Mouse (Mus musculus): ENCODE measurements around the gene Zic1. TPM values are rescaled to one million over a fixed set of nuclear protein-coding genes. Genes with fewer than 3 reads are reported as not detected.
A peak's percentile ranks its signal among the peaks of the same experiment; 100 is the strongest.

Gene Zic1
- polyA plus RNA-seq (2014; fragmentation: Nextera tagmentation; extraction: Ambion mirVana) = 17.3 and 17.9 TPM in 2 replicates

- H3K4me1 ChIP-seq (ENCODE audit: control insufficient read depth, insufficient read depth, low read length) = no peaks in the 10 kb centered on the region; the same call in 1 of the 2 replicates
- DNase-seq (ENCODE audit: low spot score) (peak; percentile 93), ATAC-seq (ENCODE audit: insufficient read depth, low FRiP score, low TSS enrichment) (peak; percentile 78)
- peak within 1 kb of the TSS; percentile 36 for H3K4me2 ChIP-seq (ENCODE audit: low read depth)
- H3K9ac ChIP-seq (ENCODE audit: low read length) = peak within 1 kb of the TSS; percentile 98
- H3K27ac ChIP-seq (ENCODE audit: low read depth, low read length) = peak within 1 kb of the TSS; percentile 99
- WGBS = under 1% methylated on average over 33 of the region's 33 CpGs
- H3K9me3 ChIP-seq (ENCODE audit: control insufficient read depth, low read length) = no peaks in the 10 kb centered on the region
- peak within 1 kb of the TSS; percentile 62 for H3K4me3 ChIP-seq (ENCODE audit: low read depth, low read length)
- no peaks in the 10 kb centered on the region for H3K36me3 ChIP-seq (ENCODE audit: control insufficient read depth, insufficient read depth, low read length)
- H3K27me3 ChIP-seq (ENCODE audit: control insufficient read depth, insufficient read depth, low read length) = peaks cover 66% of the 10 kb centered on the region
Measured at GRCm38 (mm10) chr9:91365664-91366063, at the start of gene Zic1. TSS of gene Zic1 (minus strand) at chr9:91365810.

GRCm38 (mm10) chr9:91414007-91414661 is 48.5 kb upstream of the Zic1 start:
- H3K36me3 ChIP-seq (ENCODE audit: control insufficient read depth, insufficient read depth, low read length) = no peaks in the 10 kb centered on the region
- peak; percentile 77 for DNase-seq (ENCODE audit: low spot score)
- WGBS = under 1% methylated on average over 12 of the region's 12 CpGs
- H3K27ac ChIP-seq (ENCODE audit: low read depth, low read length) = no peak overlapping the region
- H3K4me1 ChIP-seq (ENCODE audit: control insufficient read depth, insufficient read depth, low read length) = peaks cover 4% of the 10 kb centered on the region; the same call in 1 of the 2 replicates
- peaks cover 50% of the 10 kb centered on the region for H3K27me3 ChIP-seq (ENCODE audit: control insufficient read depth, insufficient read depth, low read length)
- H3K4me2 ChIP-seq (ENCODE audit: low read depth) = peak overlapping the region; percentile 14; the same call in 1 of the 2 replicates
- no peak overlapping the region for H3K9ac ChIP-seq (ENCODE audit: low read length)
- no peaks in the 10 kb centered on the region for H3K9me3 ChIP-seq (ENCODE audit: control insufficient read depth, low read length)
- no peak overlapping the region for H3K4me3 ChIP-seq (ENCODE audit: low read depth, low read length)
- ATAC-seq (ENCODE audit: insufficient read depth, low FRiP score, low TSS enrichment) = peak; percentile 69

GRCm38 (mm10) chr9:91409771-91410170 is 44.2 kb upstream of the Zic1 start:
- Histone ChIP-seq H3K36me3 (ENCODE audit: control insufficient read depth, insufficient read depth, low read length) (no peaks in the 10 kb centered on the region), H3K4me3 (ENCODE audit: low read depth, low read length) (no peak overlapping the region), H3K4me2 (ENCODE audit: low read depth) (peak overlapping the region; percentile 30; the same call in 1 of the 2 replicates), H3K9me3 (ENCODE audit: control insufficient read depth, low read length) (no peaks in the 10 kb centered on the region), H3K27me3 (ENCODE audit: control insufficient read depth, insufficient read depth, low read length) (peaks cover 58% of the 10 kb centered on the region), H3K9ac (ENCODE audit: low read length) (no peak overlapping the region), H3K27ac (ENCODE audit: low read depth, low read length) (no peak overlapping the region), H3K4me1 (ENCODE audit: control insufficient read depth, insufficient read depth, low read length) (peaks cover 4% of the 10 kb centered on the region; the same call in 1 of the 2 replicates)
- WGBS = 1% methylated on average over 3 of the region's 3 CpGs
- ATAC-seq (ENCODE audit: insufficient read depth, low FRiP score, low TSS enrichment) (no peak), DNase-seq (ENCODE audit: low spot score) (no peak)

GRCm38 (mm10) chr9:91406258-91406763 is 40.7 kb upstream of the Zic1 start:
- no peak overlapping the region for H3K27ac ChIP-seq (ENCODE audit: low read depth, low read length)
- no peak for DNase-seq (ENCODE audit: low spot score)
- peaks cover 85% of the 10 kb centered on the region for H3K27me3 ChIP-seq (ENCODE audit: control insufficient read depth, insufficient read depth, low read length)

GRCm38 (mm10) chr9:91405753-91406178 is 40.2 kb upstream of the Zic1 start:
- H3K9ac ChIP-seq (ENCODE audit: low read length) = peak overlapping the region; percentile 68

More at GRCm38 (mm10) chr9:91406258-91406763, 40.7 kb upstream of the Zic1 start:
- Histone ChIP-seq H3K4me1 (ENCODE audit: control insufficient read depth, insufficient read depth, low read length) (peaks cover 2% of the 10 kb centered on the region; the same call in 1 of the 2 replicates), H3K36me3 (ENCODE audit: control insufficient read depth, insufficient read depth, low read length) (no peaks in the 10 kb centered on the region), H3K9ac (ENCODE audit: low read length) (peak overlapping the region; percentile 68; the same call in 1 of the 2 replicates), H3K4me3 (ENCODE audit: low read depth, low read length) (peak overlapping the region; percentile 38), H3K4me2 (ENCODE audit: low read depth) (peak overlapping the region; percentile 46), H3K9me3 (ENCODE audit: control insufficient read depth, low read length) (no peaks in the 10 kb centered on the region)
- ATAC-seq (ENCODE audit: insufficient read depth, low FRiP score, low TSS enrichment) = no peak
- under 1% methylated on average over 6 of the region's 6 CpGs for WGBS

GRCm38 (mm10) chr9:91404905-91405752 is 39.5 kb upstream of the Zic1 start:
- Histone ChIP-seq H3K27me3 (ENCODE audit: control insufficient read depth, insufficient read depth, low read length) (peaks cover 88% of the 10 kb centered on the region), H3K27ac (ENCODE audit: low read depth, low read length) (peak overlapping the region; percentile 70), H3K4me3 (ENCODE audit: low read depth, low read length) (peak overlapping the region; percentile 38), H3K36me3 (ENCODE audit: control insufficient read depth, insufficient read depth, low read length) (no peaks in the 10 kb centered on the region), H3K4me1 (ENCODE audit: control insufficient read depth, insufficient read depth, low read length) (peaks cover 2% of the 10 kb centered on the region; the same call in 1 of the 2 replicates), H3K4me2 (ENCODE audit: low read depth) (peak overlapping the region; percentile 46), H3K9me3 (ENCODE audit: control insufficient read depth, low read length) (no peaks in the 10 kb centered on the region), H3K9ac (ENCODE audit: low read length) (peak overlapping the region; percentile 68)
- DNase-seq (ENCODE audit: low spot score) (peak; percentile 62), ATAC-seq (ENCODE audit: insufficient read depth, low FRiP score, low TSS enrichment) (no peak)
- under 1% methylated on average over 27 of the region's 27 CpGs for WGBS

More at GRCm38 (mm10) chr9:91405753-91406178, 40.2 kb upstream of the Zic1 start:
- Histone ChIP-seq H3K4me3 (ENCODE audit: low read depth, low read length) (peak overlapping the region; percentile 38), H3K4me1 (ENCODE audit: control insufficient read depth, insufficient read depth, low read length) (peaks cover 2% of the 10 kb centered on the region; the same call in 1 of the 2 replicates), H3K27me3 (ENCODE audit: control insufficient read depth, insufficient read depth, low read length) (peaks cover 88% of the 10 kb centered on the region), H3K4me2 (ENCODE audit: low read depth) (peak overlapping the region; percentile 46), H3K9me3 (ENCODE audit: control insufficient read depth, low read length) (no peaks in the 10 kb centered on the region), H3K36me3 (ENCODE audit: control insufficient read depth, insufficient read depth, low read length) (no peaks in the 10 kb centered on the region), H3K27ac (ENCODE audit: low read depth, low read length) (peak overlapping the region; percentile 70)
- ATAC-seq (ENCODE audit: insufficient read depth, low FRiP score, low TSS enrichment) (0 out of 2 replicates have a peak, but pooled peaks have one; percentile 32), DNase-seq (ENCODE audit: low spot score) (peak; percentile 67)
- WGBS = 0% methylated on average over 16 of the region's 16 CpGs

GRCm38 (mm10) chr9:91404229-91404628 is 38.6 kb upstream of the Zic1 start:
- Histone ChIP-seq H3K36me3 (ENCODE audit: control insufficient read depth, insufficient read depth, low read length) (no peaks in the 10 kb centered on the region), H3K27ac (ENCODE audit: low read depth, low read length) (no peak overlapping the region), H3K27me3 (ENCODE audit: control insufficient read depth, insufficient read depth, low read length) (peaks cover 87% of the 10 kb centered on the region), H3K9ac (ENCODE audit: low read length) (peak overlapping the region; percentile 68; the same call in 1 of the 2 replicates), H3K4me3 (ENCODE audit: low read depth, low read length) (peak overlapping the region; percentile 38), H3K9me3 (ENCODE audit: control insufficient read depth, low read length) (no peaks in the 10 kb centered on the region), H3K4me1 (ENCODE audit: control insufficient read depth, insufficient read depth, low read length) (peaks cover 2% of the 10 kb centered on the region; the same call in 1 of the 2 replicates), H3K4me2 (ENCODE audit: low read depth) (peak overlapping the region; percentile 46)
- 2% methylated on average over 13 of the region's 13 CpGs for WGBS
- ATAC-seq (ENCODE audit: insufficient read depth, low FRiP score, low TSS enrichment) (no peak), DNase-seq (ENCODE audit: low spot score) (peak; percentile 43)

GRCm38 (mm10) chr9:91401471-91401870 is 35.9 kb upstream of the Zic1 start:
- Histone ChIP-seq H3K4me2 (ENCODE audit: low read depth) (no peak overlapping the region), H3K36me3 (ENCODE audit: control insufficient read depth, insufficient read depth, low read length) (no peaks in the 10 kb centered on the region), H3K4me1 (ENCODE audit: control insufficient read depth, insufficient read depth, low read length) (peaks cover 2% of the 10 kb centered on the region; the same call in 1 of the 2 replicates), H3K9ac (ENCODE audit: low read length) (no peak overlapping the region), H3K27me3 (ENCODE audit: control insufficient read depth, insufficient read depth, low read length) (peaks cover 95% of the 10 kb centered on the region), H3K9me3 (ENCODE audit: control insufficient read depth, low read length) (no peaks in the 10 kb centered on the region), H3K4me3 (ENCODE audit: low read depth, low read length) (no peak overlapping the region), H3K27ac (ENCODE audit: low read depth, low read length) (no peak overlapping the region)
- DNase-seq (ENCODE audit: low spot score) = no peak
- ATAC-seq (ENCODE audit: insufficient read depth, low FRiP score, low TSS enrichment) = no peak
- WGBS = 3% methylated on average over 10 of the region's 10 CpGs
